Mouse (Mus musculus) liver, adult 2 months (tissue): Measurements from ENCODE around the gene Pdcd11. TPM values are rescaled to one million over a fixed set of nuclear protein-coding genes. Genes with fewer than 3 reads are reported as not detected.
A peak's percentile ranks its signal among the peaks of the same experiment; 100 is the strongest.

Source experiments
- DNase-seq: peaks from one replicate; pipeline ENCODE4 v3.0.0-alpha.2; 2011; ENCODE audit warnings: low read depth, low spot score; ENCODE audit errors: extremely low read depth
- H3K27ac ChIP-seq: fragments of 200-500 bp; replicated peaks from 2 replicates; pipeline ENCODE4 v1.5.1; 2012; ENCODE audit warnings: low read depth, mild to moderate bottlenecking, control low read depth, inconsistent platforms, low read length; ENCODE audit not compliant: insufficient read depth
- H3K27me3 ChIP-seq: fragments of 200-500 bp; 2 replicates; pipeline ENCODE4 v1.6.1; 2012; ENCODE audit warnings: mild to moderate bottlenecking, moderate library complexity, low read length, inconsistent platforms; ENCODE audit not compliant: control insufficient read depth, insufficient read depth
- H3K36me3 ChIP-seq: fragments of 200-500 bp; 2 replicates; pipeline ENCODE4 v1.6.1; 2012; ENCODE audit warnings: low read length, inconsistent platforms; ENCODE audit not compliant: control insufficient read depth, insufficient read depth
- H3K4me1 ChIP-seq: fragments of 200-500 bp; 2 replicates; pipeline ENCODE4 v1.6.1; 2011; ENCODE audit warnings: low read length; ENCODE audit not compliant: control insufficient read depth, insufficient read depth
- H3K4me3 ChIP-seq: fragments of 200-500 bp; 2 replicates; pipeline ENCODE4 v1.5.1; 2011; ENCODE audit warnings: low read depth, mild to moderate bottlenecking, control low read depth, low read length, moderate library complexity; ENCODE audit not compliant: insufficient read depth
- H3K79me2 ChIP-seq: fragments of 200-500 bp; 2 replicates; pipeline ENCODE4 v1.6.1; 2012; ENCODE audit warnings: inconsistent platforms, mild to moderate bottlenecking, low read length, moderate library complexity; ENCODE audit not compliant: control insufficient read depth, insufficient read depth
- H3K9ac ChIP-seq: fragments of 200-500 bp; 2 replicates; pipeline ENCODE4 v1.6.1; 2012; ENCODE audit warnings: low read depth, mild to moderate bottlenecking, control low read depth, inconsistent platforms, low read length
- CTCF ChIP-seq: fragments of 200-500 bp; IDR thresholded peaks from 2 replicates; pipeline ENCODE4 v1.5.1; 2011; ENCODE audit warnings: low read depth, low read length, control low read depth
- POLR2A ChIP-seq: fragments of 200-500 bp; IDR thresholded peaks from 2 replicates; pipeline ENCODE4 v1.6.1; 2011; ENCODE audit warnings: low read length, control low read depth; ENCODE audit not compliant: insufficient read depth; ENCODE audit errors: extremely low read depth
- WGBS: fragments of 180-500 bp; shearing (Covaris S2); methylation state at CpG from one replicate; pipeline ENCODE4 v1.1.7; 2018; 5-methylcytosine and 5-hydroxymethylcytosine counted together
- polyA plus RNA-seq: library from polyadenylated mRNA; depleted of rRNA; stranded (reverse); fragments of >200 nt; gene quantifications from 2 replicates; pipeline ENCODE4 v1.2.3, GENCODE M21; 2012
- total RNA-seq: library from RNA; depleted of rRNA; stranded (reverse); fragments of >200 nt; gene quantifications from 2 replicates; pipeline ENCODE4 v1.2.3, GENCODE M21; 2014

The Pdcd11 gene
- total and polyA plus RNA-seq, 2 experiments, result 6.1 to 7.1 TPM

DNA sequence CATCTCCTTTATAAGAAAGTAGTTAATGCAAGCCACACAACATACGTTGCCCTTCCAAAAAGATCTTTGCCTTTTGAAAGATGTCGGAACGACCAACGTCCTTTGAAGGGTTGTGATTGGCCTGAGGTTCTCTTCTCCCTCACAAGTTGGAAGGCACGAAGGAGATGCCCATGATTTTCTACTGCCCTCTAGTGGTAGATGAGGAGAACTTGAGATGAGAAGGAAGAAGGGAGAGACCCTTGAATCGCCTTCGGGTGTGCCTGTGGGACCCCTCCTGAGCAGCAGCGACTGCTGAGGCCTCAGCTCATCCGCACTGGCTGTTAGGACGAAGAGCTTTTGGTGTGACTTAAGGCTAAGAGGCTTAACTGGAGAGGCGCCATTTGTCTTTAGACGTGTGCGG, 77.7 kb downstream of the Pdcd11 start:
- WGBS, result 9% methylated on average over 13 of the region's 13 CpGs
- Histone ChIP-seq H3K9ac (no peak overlapping the region), H3K79me2 (no peaks in the 10 kb centered on the region), H3K4me3 (peak overlapping the region; percentile 40; the same call in 1 of the 2 replicates), H3K27me3 (no peaks in the 10 kb centered on the region), H3K4me1 (no peaks in the 10 kb centered on the region; the same call in 1 of the 2 replicates), H3K27ac (no peak overlapping the region), H3K36me3 (no peaks in the 10 kb centered on the region)
- TF ChIP-seq POLR2A, result no peak
- TF ChIP-seq CTCF, result peak; percentile 71
- peak; percentile 49 for DNase-seq

- WGBS, result 28% methylated on average over 11 of the region's 11 CpGs
- DNase-seq, result peak; percentile 58
- peak; percentile 73 for TF ChIP-seq CTCF
- no peak for TF ChIP-seq POLR2A
- Histone ChIP-seq H3K9ac (no peak overlapping the region), H3K36me3 (no peaks in the 10 kb centered on the region), H3K4me3 (no peak overlapping the region), H3K27me3 (no peaks in the 10 kb centered on the region), H3K4me1 (no peaks in the 10 kb centered on the region; the same call in 1 of the 2 replicates), H3K79me2 (no peaks in the 10 kb centered on the region), H3K27ac (no peak overlapping the region)
Observed at GRCm38 (mm10) chr19:47168793-47169412, 78.3 kb downstream of the Pdcd11 start.

GRCm38 (mm10) chr19:47174515-47174914, 83.9 kb downstream of the Pdcd11 start:
- 47% methylated on average over 3 of the region's 3 CpGs for WGBS
- Histone ChIP-seq H3K4me1 (no peaks in the 10 kb centered on the region; the same call in 1 of the 2 replicates), H3K36me3 (no peaks in the 10 kb centered on the region), H3K79me2 (no peaks in the 10 kb centered on the region), H3K4me3 (no peak overlapping the region), H3K9ac (no peak overlapping the region), H3K27me3 (peaks cover 12% of the 10 kb centered on the region), H3K27ac (no peak overlapping the region)
- no peak for TF ChIP-seq POLR2A
- peak; percentile 61; the same call in 1 of the 2 replicates for TF ChIP-seq CTCF
- peak; percentile 52 for DNase-seq

DNA sequence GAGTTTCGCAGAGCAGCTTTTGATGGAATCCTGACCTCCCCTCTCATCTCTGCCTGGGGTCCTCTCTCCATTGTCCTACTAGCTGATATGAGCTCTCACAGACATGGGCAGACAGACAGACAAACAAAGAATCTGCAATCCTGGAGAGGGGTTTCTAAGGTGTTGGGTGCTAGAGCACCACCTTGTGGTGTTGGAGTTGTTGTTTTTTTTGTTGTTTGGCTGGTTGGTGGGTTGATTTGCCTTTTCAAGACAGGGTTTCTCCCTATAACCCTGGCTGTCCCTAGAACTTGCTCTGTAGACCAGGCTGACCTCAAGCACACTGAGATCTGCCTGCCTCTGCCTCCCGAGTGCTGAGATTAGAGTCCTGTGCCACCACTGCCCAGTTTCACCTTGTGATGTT, 84.9 kb downstream of the Pdcd11 start:
- TF ChIP-seq POLR2A (no peak), CTCF (no peak)
- H3K27ac ChIP-seq, result no peak overlapping the region
- H3K27me3 ChIP-seq, result peaks cover 16% of the 10 kb centered on the region
- WGBS, result 65% methylated on average over 2 of the region's 2 CpGs
- H3K4me1 ChIP-seq, result no peaks in the 10 kb centered on the region; the same call in 1 of the 2 replicates
- no peak for DNase-seq
- no peak overlapping the region for H3K9ac ChIP-seq
- no peaks in the 10 kb centered on the region for H3K36me3 ChIP-seq
- H3K79me2 ChIP-seq, result no peaks in the 10 kb centered on the region
- no peak overlapping the region for H3K4me3 ChIP-seq

GRCm38 (mm10) chr19:47176916-47177505, 86.4 kb downstream of the Pdcd11 start:
- Histone ChIP-seq H3K79me2 (no peaks in the 10 kb centered on the region), H3K9ac (no peak overlapping the region), H3K27ac (no peak overlapping the region), H3K36me3 (no peaks in the 10 kb centered on the region), H3K4me3 (no peak overlapping the region), H3K4me1 (no peaks in the 10 kb centered on the region; the same call in 1 of the 2 replicates), H3K27me3 (peaks cover 16% of the 10 kb centered on the region)
- DNase-seq, result no peak
- WGBS, result 90% methylated on average over 2 of the region's 2 CpGs
- TF ChIP-seq CTCF, result no peak

DNA sequence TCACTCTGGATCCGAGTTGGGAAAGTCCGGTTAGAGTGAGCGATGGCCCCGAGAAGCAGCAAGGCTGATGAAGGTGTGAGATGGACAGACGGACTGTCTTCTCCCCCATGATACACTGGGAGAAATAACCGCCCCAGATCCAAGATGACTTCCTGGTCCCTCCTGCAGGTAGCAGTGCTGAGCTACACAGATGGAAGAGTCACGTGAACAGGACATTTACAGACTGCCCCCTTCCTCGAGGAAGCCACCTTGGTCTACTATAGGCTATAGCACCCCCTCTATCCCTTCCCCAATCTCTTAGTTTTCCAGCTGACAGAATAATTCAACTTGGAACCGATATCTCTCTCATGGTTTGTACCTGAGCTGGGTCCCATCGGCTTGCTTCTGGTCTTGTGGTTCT, 87.4 kb downstream of the Pdcd11 start:
- TF ChIP-seq POLR2A (no peak), CTCF (no peak)
- Histone ChIP-seq H3K36me3 (no peaks in the 10 kb centered on the region), H3K79me2 (no peaks in the 10 kb centered on the region), H3K27me3 (peaks cover 16% of the 10 kb centered on the region), H3K9ac (no peak overlapping the region), H3K27ac (no peak overlapping the region), H3K4me3 (no peak overlapping the region), H3K4me1 (no peaks in the 10 kb centered on the region; the same call in 1 of the 2 replicates)
- 32% methylated on average over 10 of the region's 10 CpGs for WGBS
- peak; percentile 13 for DNase-seq
